Mouse (Mus musculus): ENCODE results near the gene Mc1r. TPM values are rescaled to one million over a fixed set of nuclear protein-coding genes. Genes with fewer than 3 reads are reported as not detected.
"Not testable (repeated sequence)": the region's sequence is repeated elsewhere in the genome, so short reads cannot be mapped to it uniquely, and the experiment has no call there.

Mc1r gene
- polyA plus RNA-seq, 1 experiment from 2014 or later = 0.32 TPM

- Histone ChIP-seq H3K36me3 (ENCODE audit: control insufficient read depth, insufficient read depth, low read length) (no peaks in the 10 kb centered on the region), H3K4me3 (ENCODE audit: low read depth, low read length) (no peak overlapping the region), H3K4me1 (ENCODE audit: control insufficient read depth, insufficient read depth, low read length) (no peaks in the 10 kb centered on the region), H3K4me2 (ENCODE audit: low read depth, low read length) (no peak overlapping the region), H3K27ac (replicated peaks; ENCODE audit: low read depth, low read length) (no peak overlapping the region), H3K9ac (ENCODE audit: low read depth, low read length) (no peak overlapping the region), H3K27me3 (replicated peaks; ENCODE audit: control insufficient read depth, insufficient read depth, low read length) (no peaks in the 10 kb centered on the region), H3K9me3 (ENCODE audit: control insufficient read depth, low read length) (peaks cover 57% of the 10 kb centered on the region)
- 97% methylated on average over 23 of the region's 25 CpGs for WGBS
- DNase-seq (ENCODE audit: low spot score) (no peak), ATAC-seq (ENCODE audit: low read depth) (no peak)
These were observed 24.9 kb downstream of the Mc1r start for GRCm38 (mm10) chr8:123431616-123432365.

GRCm38 (mm10) chr8:123432381-123432780 is 25.5 kb downstream of the Mc1r start:
- H3K9me3 ChIP-seq (ENCODE audit: control insufficient read depth, low read length) = peaks cover 51% of the 10 kb centered on the region
- H3K4me2 ChIP-seq (ENCODE audit: low read depth, low read length) = no peak overlapping the region
- H3K4me3 ChIP-seq (ENCODE audit: low read depth, low read length) = no peak overlapping the region
- H3K27ac ChIP-seq (replicated peaks; ENCODE audit: low read depth, low read length) = no peak overlapping the region
- no peak for DNase-seq (ENCODE audit: low spot score)
- no peak for ATAC-seq (ENCODE audit: low read depth)
- no peak overlapping the region for H3K9ac ChIP-seq (ENCODE audit: low read depth, low read length)
- no peaks in the 10 kb centered on the region for H3K4me1 ChIP-seq (ENCODE audit: control insufficient read depth, insufficient read depth, low read length)
- H3K36me3 ChIP-seq (ENCODE audit: control insufficient read depth, insufficient read depth, low read length) = no peaks in the 10 kb centered on the region
- no peaks in the 10 kb centered on the region for H3K27me3 ChIP-seq (replicated peaks; ENCODE audit: control insufficient read depth, insufficient read depth, low read length)
- WGBS = 98% methylated on average over 16 of the region's 16 CpGs

- 98% methylated on average over 34 of the region's 47 CpGs for WGBS
- not testable (repeated sequence) for H3K9ac ChIP-seq (ENCODE audit: low read depth, low read length); H3K4me2 ChIP-seq (ENCODE audit: low read depth, low read length); H3K36me3 ChIP-seq (ENCODE audit: control insufficient read depth, insufficient read depth, low read length); H3K27me3 ChIP-seq (replicated peaks; ENCODE audit: control insufficient read depth, insufficient read depth, low read length); ATAC-seq (ENCODE audit: low read depth); H3K4me3 ChIP-seq (ENCODE audit: low read depth, low read length); DNase-seq (ENCODE audit: low spot score); H3K27ac ChIP-seq (replicated peaks; ENCODE audit: low read depth, low read length); H3K4me1 ChIP-seq (ENCODE audit: control insufficient read depth, insufficient read depth, low read length)
- H3K9me3 ChIP-seq (ENCODE audit: control insufficient read depth, low read length) = peaks cover 41% of the 10 kb centered on the region
These were observed 26.5 kb downstream of the Mc1r start for GRCm38 (mm10) chr8:123433241-123433974.

GRCm38 (mm10) chr8:123441788-123442187 is 34.9 kb downstream of the Mc1r start:
- no peaks in the 10 kb centered on the region for H3K27me3 ChIP-seq (replicated peaks; ENCODE audit: control insufficient read depth, insufficient read depth, low read length)
- H3K9me3 ChIP-seq (ENCODE audit: control insufficient read depth, low read length) = no peaks in the 10 kb centered on the region
- H3K4me1 ChIP-seq (ENCODE audit: control insufficient read depth, insufficient read depth, low read length) = peaks cover 5% of the 10 kb centered on the region
- H3K36me3 ChIP-seq (ENCODE audit: control insufficient read depth, insufficient read depth, low read length) = no peaks in the 10 kb centered on the region
- ATAC-seq (ENCODE audit: low read depth) (no peak), DNase-seq (ENCODE audit: low spot score) (no peak)
- no peak overlapping the region for H3K4me3 ChIP-seq (ENCODE audit: low read depth, low read length)
- no peak overlapping the region for H3K9ac ChIP-seq (ENCODE audit: low read depth, low read length)
- no peak overlapping the region for H3K27ac ChIP-seq (replicated peaks; ENCODE audit: low read depth, low read length)
- H3K4me2 ChIP-seq (ENCODE audit: low read depth, low read length) = no peak overlapping the region
- whole genome bisulfite sequencing = 87% methylated on average over 2 of the region's 2 CpGs

GRCm38 (mm10) chr8:123442351-123442750 is 35.4 kb downstream of the Mc1r start:
- Histone ChIP-seq H3K4me2 (ENCODE audit: low read depth, low read length) (peak overlapping the region; percentile 74), H3K27ac (replicated peaks; ENCODE audit: low read depth, low read length) (no peak overlapping the region), H3K27me3 (replicated peaks; ENCODE audit: control insufficient read depth, insufficient read depth, low read length) (no peaks in the 10 kb centered on the region), H3K9me3 (ENCODE audit: control insufficient read depth, low read length) (no peaks in the 10 kb centered on the region), H3K4me1 (ENCODE audit: control insufficient read depth, insufficient read depth, low read length) (peaks cover 5% of the 10 kb centered on the region), H3K36me3 (ENCODE audit: control insufficient read depth, insufficient read depth, low read length) (no peaks in the 10 kb centered on the region), H3K4me3 (ENCODE audit: low read depth, low read length) (peak overlapping the region; percentile 72; the same call in 1 of the 2 replicates), H3K9ac (ENCODE audit: low read depth, low read length) (peak overlapping the region; percentile 92)
- ATAC-seq (ENCODE audit: low read depth) (no peak), DNase-seq (ENCODE audit: low spot score) (no peak)
- WGBS = 84% methylated on average over 5 of the region's 5 CpGs

- peak overlapping the region; percentile 84 for H3K27ac ChIP-seq (replicated peaks; ENCODE audit: low read depth, low read length)
- peak overlapping the region; percentile 92 for H3K9ac ChIP-seq (ENCODE audit: low read depth, low read length)
- H3K9me3 ChIP-seq (ENCODE audit: control insufficient read depth, low read length) = no peaks in the 10 kb centered on the region
- no peaks in the 10 kb centered on the region for H3K27me3 ChIP-seq (replicated peaks; ENCODE audit: control insufficient read depth, insufficient read depth, low read length)
- peaks cover 5% of the 10 kb centered on the region for H3K4me1 ChIP-seq (ENCODE audit: control insufficient read depth, insufficient read depth, low read length)
- peak overlapping the region; percentile 74 for H3K4me2 ChIP-seq (ENCODE audit: low read depth, low read length)
- DNase-seq (ENCODE audit: low spot score) = peak; percentile 94
- no peaks in the 10 kb centered on the region for H3K36me3 ChIP-seq (ENCODE audit: control insufficient read depth, insufficient read depth, low read length)
- ATAC-seq (ENCODE audit: low read depth) = peak; percentile 97
- H3K4me3 ChIP-seq (ENCODE audit: low read depth, low read length) = peak overlapping the region; percentile 72
- WGBS = under 1% methylated on average over 31 of the region's 41 CpGs
These were observed 36.1 kb downstream of the Mc1r start for GRCm38 (mm10) chr8:123442871-123443575.

- H3K9ac ChIP-seq (ENCODE audit: low read depth, low read length) = peak overlapping the region; percentile 92
- H3K36me3 ChIP-seq (ENCODE audit: control insufficient read depth, insufficient read depth, low read length) = 0 out of 2 replicates have a peak, but pooled peaks cover 4% of the 10 kb centered on the region
- DNase-seq (ENCODE audit: low spot score) = no peak
- no peaks in the 10 kb centered on the region for H3K9me3 ChIP-seq (ENCODE audit: control insufficient read depth, low read length)
- H3K4me3 ChIP-seq (ENCODE audit: low read depth, low read length) = peak overlapping the region; percentile 72
- ATAC-seq (ENCODE audit: low read depth) = no peak
- WGBS = 8% methylated on average over 4 of the region's 4 CpGs
- no peaks in the 10 kb centered on the region for H3K27me3 ChIP-seq (replicated peaks; ENCODE audit: control insufficient read depth, insufficient read depth, low read length)
- H3K27ac ChIP-seq (replicated peaks; ENCODE audit: low read depth, low read length) = peak overlapping the region; percentile 84; the same call in 1 of the 2 replicates
- H3K4me1 ChIP-seq (ENCODE audit: control insufficient read depth, insufficient read depth, low read length) = peaks cover 5% of the 10 kb centered on the region
- H3K4me2 ChIP-seq (ENCODE audit: low read depth, low read length) = peak overlapping the region; percentile 74
These were observed 36.6 kb downstream of the Mc1r start for GRCm38 (mm10) chr8:123443576-123443921.

GRCm38 (mm10) chr8:123444131-123444530 is 37.2 kb downstream of the Mc1r start:
- Histone ChIP-seq H3K4me1 (ENCODE audit: control insufficient read depth, insufficient read depth, low read length) (peaks cover 5% of the 10 kb centered on the region), H3K27ac (replicated peaks; ENCODE audit: low read depth, low read length) (no peak overlapping the region), H3K9ac (ENCODE audit: low read depth, low read length) (peak overlapping the region; percentile 92), H3K4me2 (ENCODE audit: low read depth, low read length) (peak overlapping the region; percentile 74), H3K9me3 (ENCODE audit: control insufficient read depth, low read length) (no peaks in the 10 kb centered on the region), H3K4me3 (ENCODE audit: low read depth, low read length) (peak overlapping the region; percentile 72; the same call in 1 of the 2 replicates), H3K27me3 (replicated peaks; ENCODE audit: control insufficient read depth, insufficient read depth, low read length) (no peaks in the 10 kb centered on the region), H3K36me3 (ENCODE audit: control insufficient read depth, insufficient read depth, low read length) (0 out of 2 replicates have a peak, but pooled peaks cover 8% of the 10 kb centered on the region)
- DNase-seq (ENCODE audit: low spot score) (no peak), ATAC-seq (ENCODE audit: low read depth) (no peak)
- WGBS = 80% methylated on average over 6 of the region's 6 CpGs

Data from embryonic facial prominence, embryonic 14.5 days (tissue).